Mouse (Mus musculus): Measurements from ENCODE around the gene Nat14.

Gene Nat14

DNA sequence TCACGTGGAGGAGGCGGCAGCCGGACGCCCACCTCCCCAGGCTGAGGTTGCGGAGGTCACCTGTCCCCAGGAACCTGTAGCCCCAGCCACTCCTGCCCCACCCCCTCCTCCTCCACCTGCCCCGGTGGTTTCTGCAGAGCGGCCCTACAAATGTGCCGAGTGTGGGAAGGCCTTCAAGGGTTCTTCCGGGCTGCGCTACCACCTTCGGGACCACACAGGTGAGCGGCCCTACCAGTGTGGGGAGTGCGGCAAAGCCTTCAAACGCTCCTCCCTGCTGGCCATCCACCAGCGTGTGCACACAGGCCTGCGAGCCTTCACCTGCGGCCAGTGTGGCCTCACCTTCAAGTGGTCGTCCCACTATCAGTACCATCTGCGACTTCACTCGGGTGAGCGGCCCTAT is 1.9 kb upstream of the Nat14 start:
- DNase-seq (ENCODE audit: extremely low spot score, low spot score) = no peak

GRCm38 (mm10) chr7:4920496-4920895 is 1.3 kb upstream of the Nat14 start:
- no peak for DNase-seq (ENCODE audit: extremely low spot score, low spot score)

GRCm38 (mm10) chr7:4920976-4921823 is 628 bp upstream of the Nat14 start:
- no peak for DNase-seq (ENCODE audit: extremely low spot score, low spot score)

DNA sequence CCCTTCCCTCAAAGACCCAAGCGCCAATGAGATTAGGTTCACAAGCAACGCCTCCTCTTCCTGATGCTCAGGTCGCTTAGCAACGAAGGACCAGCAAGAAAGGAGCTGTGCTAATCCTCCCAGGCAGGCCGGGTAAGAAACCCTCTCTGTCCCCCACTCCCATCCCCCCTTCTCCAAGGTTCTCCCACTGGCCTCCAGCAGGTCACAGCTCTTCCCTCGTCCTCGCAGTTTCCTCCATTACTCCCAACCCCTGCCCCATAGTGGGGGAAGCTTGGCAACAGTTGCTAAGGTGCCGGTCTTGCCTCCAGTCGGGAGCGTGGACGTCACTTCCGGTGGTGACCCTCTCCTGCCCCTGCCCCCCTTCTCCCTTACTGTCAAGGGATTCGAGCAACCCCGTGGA is 680 bp downstream of the Nat14 start:
- DNase-seq (ENCODE audit: extremely low spot score, low spot score) = peak; percentile 94

GRCm38 (mm10) chr7:4922931-4923565 is 1.2 kb downstream of the Nat14 start:
- DNase-seq (ENCODE audit: extremely low spot score, low spot score) = peak; percentile 81

DNA sequence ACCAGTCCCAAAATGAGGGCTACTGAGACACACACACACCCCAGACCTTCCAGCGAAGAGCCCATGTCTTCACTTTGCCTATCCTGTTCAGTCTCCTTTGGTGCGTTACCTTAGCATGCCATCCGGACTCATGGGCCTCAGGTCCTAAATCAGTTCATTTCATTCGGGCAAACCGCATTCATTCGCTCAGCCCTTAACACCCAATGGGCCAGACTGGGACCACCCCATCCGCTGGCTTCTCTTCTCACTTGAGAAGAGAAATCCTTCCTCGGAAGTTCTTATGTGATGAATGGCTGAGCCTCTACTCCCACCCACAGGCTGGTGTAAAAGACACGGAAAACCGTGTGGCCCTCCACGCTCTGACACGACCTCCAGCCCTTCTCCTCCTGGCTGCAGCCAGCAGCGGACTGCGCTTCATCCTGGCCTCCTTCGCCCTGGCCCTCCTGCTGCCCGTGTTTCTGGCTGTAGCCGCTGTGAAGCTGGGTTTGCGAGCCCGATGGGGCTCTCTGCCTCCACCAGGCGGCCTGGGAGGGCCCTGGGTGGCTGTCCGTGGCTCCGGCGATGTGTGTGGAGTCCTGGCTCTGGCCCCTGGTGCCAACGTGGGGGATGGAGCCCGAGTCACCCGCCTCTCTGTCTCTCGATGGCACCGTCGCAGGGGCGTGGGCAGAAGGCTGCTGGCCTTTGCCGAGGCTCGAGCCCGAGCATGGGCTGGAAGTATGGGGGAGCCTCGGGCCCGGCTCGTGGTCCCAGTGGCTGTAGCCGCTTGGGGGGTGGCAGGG is 1.9 kb downstream of the Nat14 start:
- DNase-seq (ENCODE audit: extremely low spot score, low spot score) = peak; percentile 62

DNA sequence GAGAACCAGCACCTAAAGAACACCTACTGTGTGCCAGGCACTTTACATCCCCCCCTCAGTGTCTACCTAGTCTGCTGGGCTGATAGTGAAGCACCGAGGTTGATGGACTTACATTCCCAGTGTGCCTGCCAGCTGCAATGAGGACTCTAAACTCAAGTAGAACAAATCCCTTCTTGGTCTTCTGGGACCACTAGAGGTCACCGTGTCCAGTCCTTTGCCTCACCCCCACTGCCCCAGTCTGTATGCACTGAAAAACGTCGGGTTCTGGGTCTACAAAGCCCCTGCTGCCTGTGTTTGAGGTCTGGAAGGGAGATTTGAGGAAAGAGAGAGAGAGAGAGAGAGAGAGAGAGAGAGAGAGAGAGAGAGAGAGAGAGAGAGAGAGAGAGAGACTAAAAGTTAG is 2.7 kb downstream of the Nat14 start:
- DNase-seq (ENCODE audit: extremely low spot score, low spot score) = peak; percentile 44

- DNase-seq (ENCODE audit: extremely low spot score, low spot score) = peak; percentile 50
Observed at GRCm38 (mm10) chr7:4924891-4925301, 3.1 kb downstream of the Nat14 start.

- DNase-seq (ENCODE audit: extremely low spot score, low spot score) = peak; percentile 62
Observed at GRCm38 (mm10) chr7:4925441-4926381, 3.9 kb downstream of the Nat14 start, which contains the start of gene Ssc5d. TSS of gene Ssc5d (plus strand) at chr7:4925785.

- no peak for DNase-seq (ENCODE audit: extremely low spot score, low spot score)
Observed at GRCm38 (mm10) chr7:4926849-4927248, 5.0 kb downstream of the Nat14 start.

GRCm38 (mm10) chr7:4927711-4928110 is 5.9 kb downstream of the Nat14 start:
- no peak for DNase-seq (ENCODE audit: extremely low spot score, low spot score)

- DNase-seq (ENCODE audit: extremely low spot score, low spot score) = no peak
Observed at GRCm38 (mm10) chr7:4928323-4928722, 6.5 kb downstream of the Nat14 start.

DNA sequence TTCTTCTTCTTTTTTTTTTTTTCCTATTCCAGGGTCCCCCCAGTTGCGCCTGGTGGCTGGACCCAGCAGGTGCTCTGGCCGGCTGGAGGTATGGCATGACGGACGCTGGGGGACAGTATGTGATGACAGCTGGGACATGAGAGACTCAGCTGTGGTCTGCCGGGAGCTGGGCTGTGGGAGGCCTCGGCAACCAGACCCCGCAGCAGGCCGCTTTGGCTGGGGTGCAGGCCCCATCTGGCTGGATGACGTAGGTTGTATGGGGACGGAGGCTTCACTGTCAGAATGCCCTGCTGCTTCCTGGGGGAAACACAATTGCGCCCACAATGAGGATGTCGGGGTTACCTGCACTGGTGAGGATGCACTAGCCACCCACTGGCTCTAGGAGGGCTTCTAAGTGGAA is 11.3 kb downstream of the Nat14 start:
- DNase-seq (ENCODE audit: extremely low spot score, low spot score) = no peak

GRCm38 (mm10) chr7:4934160-4934914 is 12.5 kb downstream of the Nat14 start:
- DNase-seq (ENCODE audit: extremely low spot score, low spot score) = no peak

DNA sequence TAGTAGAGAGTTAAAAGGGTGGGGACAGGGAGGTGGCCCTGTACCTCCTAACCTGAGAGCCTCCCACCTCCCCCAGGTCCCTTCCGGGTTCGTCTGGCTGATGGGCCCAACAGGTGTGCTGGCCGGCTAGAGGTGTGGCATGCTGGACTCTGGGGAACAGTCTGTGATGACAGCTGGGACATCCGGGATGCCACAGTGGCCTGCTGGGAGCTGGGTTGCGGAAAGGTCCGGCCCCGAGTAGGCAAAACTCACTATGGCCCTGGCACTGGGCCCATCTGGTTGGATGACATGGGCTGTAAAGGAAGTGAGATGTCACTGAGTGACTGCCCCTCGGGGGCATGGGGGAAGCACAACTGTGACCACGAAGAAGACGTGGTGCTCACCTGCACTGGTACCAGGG is 15.0 kb downstream of the Nat14 start:
- no peak for DNase-seq (ENCODE audit: extremely low spot score, low spot score)

GRCm38 (mm10) chr7:4937392-4937791 is 15.6 kb downstream of the Nat14 start:
- DNase-seq (ENCODE audit: extremely low spot score, low spot score) = no peak

- DNase-seq (ENCODE audit: extremely low spot score, low spot score) = peak; percentile 71
Observed at GRCm38 (mm10) chr7:4938456-4938855, 16.6 kb downstream of the Nat14 start.

DNA sequence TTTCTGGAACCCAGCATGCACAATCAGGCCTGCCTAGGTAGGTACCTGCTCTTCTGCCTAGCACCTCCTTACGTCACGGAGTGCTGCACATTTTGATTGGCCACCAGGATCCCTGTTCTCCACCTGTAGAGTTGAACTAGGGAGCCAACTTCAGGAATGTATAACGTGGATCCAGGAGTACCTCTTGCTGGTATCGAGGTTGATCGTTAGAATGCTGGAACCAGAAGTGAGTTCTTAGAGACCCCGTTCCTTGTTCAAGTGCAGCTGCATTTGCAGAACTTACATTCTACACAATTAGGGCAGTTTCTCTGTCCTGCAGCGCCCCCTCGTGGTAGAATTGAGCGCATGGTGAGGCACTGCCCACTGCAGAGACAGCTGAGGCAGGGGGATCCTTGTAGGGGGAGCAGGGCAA is 18.2 kb downstream of the Nat14 start:
- peak; percentile 87 for DNase-seq (ENCODE audit: extremely low spot score, low spot score)

GRCm38 (mm10) chr7:4942673-4943072 is 20.8 kb downstream of the Nat14 start:
- DNase-seq (ENCODE audit: extremely low spot score, low spot score) = no peak

- peak; percentile 86 for DNase-seq (ENCODE audit: extremely low spot score, low spot score)
Observed at GRCm38 (mm10) chr7:4943223-4943815, 21.5 kb downstream of the Nat14 start.

Measured in neural tube, embryonic 10.5 days (tissue).